Mouse (Mus musculus) olfactory bulb, adult 2 months (tissue): ENCODE measurements at regions not wholly inside any gene's neighbourhood (a gene's known extent, or its start where the extent isn't known, plus 50 kb on each side); places are given as distances from the start of the nearest gene placed in this dataset.

Source experiments
- H3K27ac ChIP-seq: fragments of 200-500 bp; 2 replicates; pipeline ENCODE4 v1.5.1; 2012; ENCODE audit warnings: low read depth, low read length; ENCODE audit not compliant: insufficient read depth
- H3K4me1 ChIP-seq: fragments of 200-500 bp; 2 replicates; pipeline ENCODE4 v1.6.1; 2012; ENCODE audit warnings: low read length; ENCODE audit not compliant: control insufficient read depth, insufficient read depth
- H3K4me3 ChIP-seq: fragments of 200-500 bp; 2 replicates; pipeline ENCODE4 v1.5.1; 2012; ENCODE audit warnings: mild to moderate bottlenecking, low read depth, low read length, moderate library complexity; ENCODE audit not compliant: insufficient read depth
- CTCF ChIP-seq: fragments of 200-500 bp; IDR thresholded peaks from 2 replicates; pipeline ENCODE4 v1.5.1; 2012; ENCODE audit warnings: low read depth, mild to moderate bottlenecking, low read length, moderate library complexity; ENCODE audit not compliant: insufficient read depth
- POLR2A ChIP-seq: fragments of 200-500 bp; IDR thresholded peaks from 2 replicates; pipeline ENCODE4 v1.6.1; 2012; ENCODE audit warnings: mild to moderate bottlenecking, low read depth, low read length, moderate library complexity; ENCODE audit not compliant: insufficient read depth
- WGBS: fragments of 180-500 bp; shearing (Covaris S2); methylation state at CpG from one replicate; pipeline ENCODE4 v1.1.7; 2018; 5-methylcytosine and 5-hydroxymethylcytosine counted together

DNA sequence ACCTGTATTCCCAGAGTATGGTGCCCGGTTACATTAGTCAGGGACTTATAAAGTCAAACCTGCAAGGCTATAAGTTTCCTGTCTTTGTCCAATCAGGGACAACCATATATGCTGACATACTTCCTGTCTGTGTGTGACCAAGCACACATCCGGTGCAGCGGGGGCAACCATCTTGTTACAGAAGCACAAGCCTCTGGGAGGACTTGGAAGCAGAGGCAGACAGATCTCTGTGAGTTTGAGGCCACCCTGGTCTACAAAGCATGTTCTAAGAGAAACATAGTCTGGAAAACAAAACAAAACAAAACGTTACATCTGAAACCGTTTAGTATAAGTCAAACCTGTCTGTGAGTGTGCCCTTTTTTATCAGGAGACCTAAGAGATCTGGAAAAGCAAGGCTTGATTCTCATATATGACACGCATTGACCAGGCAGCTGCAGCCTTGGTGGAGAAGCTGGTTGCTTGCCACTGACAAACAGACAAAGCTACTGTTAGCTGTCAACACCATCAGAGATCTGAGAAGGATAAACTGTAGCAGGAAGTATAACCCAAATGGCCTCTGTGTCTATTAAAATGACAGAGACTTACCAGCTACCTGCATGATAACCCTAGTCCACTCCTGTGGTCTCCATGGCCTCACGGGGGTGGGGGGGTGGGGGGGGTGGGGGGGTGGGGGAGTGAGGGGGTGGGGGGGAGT is 72.6 kb upstream of the Bmp2k start:
- TF ChIP-seq CTCF, result no peak
- no peak for TF ChIP-seq POLR2A
- Histone ChIP-seq H3K4me1 (peaks cover 2% of the 10 kb centered on the region; the same call in 1 of the 2 replicates), H3K27ac (no peak overlapping the region), H3K4me3 (no peak overlapping the region)
- WGBS, result 90% methylated on average over 7 of the region's 7 CpGs

- no peak overlapping the region for H3K27ac ChIP-seq
- TF ChIP-seq POLR2A (no peak), CTCF (no peak)
- H3K4me1 ChIP-seq, result peaks cover 2% of the 10 kb centered on the region; the same call in 1 of the 2 replicates
- no peak overlapping the region for H3K4me3 ChIP-seq
- WGBS, result 76% methylated on average over 2 of the region's 2 CpGs
These were observed 71.5 kb upstream of the Bmp2k start for GRCm38 (mm10) chr5:96925943-96926342.

GRCm38 (mm10) chr5:96931091-96931490 is 66.4 kb upstream of the Bmp2k start:
- no peaks in the 10 kb centered on the region; the same call in 1 of the 2 replicates for H3K4me1 ChIP-seq
- TF ChIP-seq POLR2A (no peak), CTCF (no peak)
- no peak overlapping the region for H3K27ac ChIP-seq
- WGBS, result 85% methylated on average over 2 of the region's 2 CpGs
- H3K4me3 ChIP-seq, result no peak overlapping the region

DNA sequence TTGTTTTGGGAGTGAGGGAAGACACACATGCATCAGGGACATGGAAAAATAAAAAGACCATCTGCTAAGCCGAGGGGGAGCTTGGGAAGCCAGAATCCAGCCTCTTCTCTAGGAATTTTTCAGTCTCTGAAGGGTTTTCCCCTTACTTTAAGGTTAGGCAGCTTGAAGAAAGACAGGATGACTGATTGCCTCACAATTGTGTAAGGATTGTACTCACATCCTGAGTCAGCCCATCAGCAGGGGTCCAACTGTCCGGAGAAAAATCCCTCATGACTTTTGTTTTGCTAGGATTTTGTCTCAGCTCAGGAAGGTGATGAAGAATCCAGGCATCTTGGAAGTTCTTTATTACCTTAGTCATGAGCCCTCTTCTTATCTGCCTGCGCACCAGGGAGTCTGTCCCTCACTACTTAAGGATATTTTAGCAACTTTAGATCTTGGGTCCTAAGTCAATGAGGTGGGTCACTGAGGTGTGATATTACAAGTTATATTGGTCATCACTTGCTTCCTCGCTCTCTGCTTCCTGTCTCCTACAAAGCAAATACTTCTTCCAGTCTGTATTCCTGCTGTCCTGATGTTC is 65.8 kb upstream of the Bmp2k start:
- Histone ChIP-seq H3K27ac (no peak overlapping the region), H3K4me3 (no peak overlapping the region), H3K4me1 (no peaks in the 10 kb centered on the region)
- TF ChIP-seq POLR2A (no peak), CTCF (no peak)
- WGBS, result 70% methylated on average over 4 of the region's 4 CpGs

DNA sequence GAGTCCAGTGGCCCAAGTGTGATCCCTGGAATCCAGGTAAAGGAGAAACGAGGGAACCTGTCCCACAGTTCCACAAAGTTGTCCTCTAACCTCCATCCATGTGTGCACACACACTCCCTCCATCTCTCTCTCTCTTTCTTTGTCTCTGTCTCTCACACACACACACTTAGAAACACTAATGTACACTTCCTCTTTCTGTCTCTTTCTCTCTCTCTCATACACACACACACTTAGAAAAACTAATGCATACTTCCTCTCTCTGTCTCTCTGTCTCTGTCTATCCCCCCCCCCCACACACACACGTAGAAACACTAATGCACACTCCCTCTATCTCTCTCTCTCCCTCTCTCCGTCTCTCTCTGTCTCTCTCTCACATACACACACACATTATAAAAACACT is 61.2 kb upstream of the Bmp2k start:
- TF ChIP-seq CTCF, result no peak
- TF ChIP-seq POLR2A, result no peak
- H3K27ac ChIP-seq, result no peak overlapping the region
- 0 out of 2 replicates have a peak, but pooled peaks cover 2% of the 10 kb centered on the region for H3K4me1 ChIP-seq
- no peak overlapping the region for H3K4me3 ChIP-seq
- WGBS, result 87% methylated on average over 3 of the region's 3 CpGs

GRCm38 (mm10) chr5:96938718-96939117 is 58.8 kb upstream of the Bmp2k start:
- H3K4me1 ChIP-seq, result 0 out of 2 replicates have a peak, but pooled peaks cover 2% of the 10 kb centered on the region
- 90% methylated on average over 11 of the region's 11 CpGs for WGBS

DNA sequence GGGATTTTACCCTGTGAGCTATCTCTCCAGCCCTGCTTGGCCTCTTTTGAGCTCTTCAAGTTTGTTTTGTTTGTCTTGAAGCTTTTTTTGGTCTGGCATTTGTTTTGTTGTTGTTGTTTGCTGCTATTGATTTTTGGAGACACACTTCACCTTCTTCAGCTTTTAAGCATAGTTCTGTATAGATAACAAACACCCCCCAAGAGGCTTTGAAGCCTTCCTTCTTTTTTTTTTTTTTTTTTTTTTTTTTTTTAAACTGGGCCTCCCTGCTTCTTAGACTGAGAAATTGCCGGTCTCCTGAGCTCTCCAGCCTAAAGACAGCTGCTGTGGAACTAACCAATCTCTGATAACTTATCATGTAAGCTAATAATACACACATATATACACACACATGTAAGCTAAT is 58.2 kb upstream of the Bmp2k start:
- Histone ChIP-seq H3K27ac (no peak overlapping the region), H3K4me3 (no peak overlapping the region), H3K4me1 (0 out of 2 replicates have a peak, but pooled peaks cover 2% of the 10 kb centered on the region)
- TF ChIP-seq CTCF (no peak), POLR2A (no peak)
- WGBS, result 87% methylated on average over 1 of the region's 1 CpGs

More at GRCm38 (mm10) chr5:96938718-96939117, 58.8 kb upstream of the Bmp2k start:
- no peak overlapping the region for H3K27ac ChIP-seq
- TF ChIP-seq POLR2A (no peak), CTCF (no peak)
- no peak overlapping the region for H3K4me3 ChIP-seq

GRCm38 (mm10) chr5:96940170-96941086 is 57.1 kb upstream of the Bmp2k start:
- no peak for TF ChIP-seq CTCF
- TF ChIP-seq POLR2A, result no peak
- WGBS, result 81% methylated on average over 12 of the region's 12 CpGs
- Histone ChIP-seq H3K27ac (no peak overlapping the region), H3K4me3 (no peak overlapping the region), H3K4me1 (0 out of 2 replicates have a peak, but pooled peaks cover 2% of the 10 kb centered on the region)

DNA sequence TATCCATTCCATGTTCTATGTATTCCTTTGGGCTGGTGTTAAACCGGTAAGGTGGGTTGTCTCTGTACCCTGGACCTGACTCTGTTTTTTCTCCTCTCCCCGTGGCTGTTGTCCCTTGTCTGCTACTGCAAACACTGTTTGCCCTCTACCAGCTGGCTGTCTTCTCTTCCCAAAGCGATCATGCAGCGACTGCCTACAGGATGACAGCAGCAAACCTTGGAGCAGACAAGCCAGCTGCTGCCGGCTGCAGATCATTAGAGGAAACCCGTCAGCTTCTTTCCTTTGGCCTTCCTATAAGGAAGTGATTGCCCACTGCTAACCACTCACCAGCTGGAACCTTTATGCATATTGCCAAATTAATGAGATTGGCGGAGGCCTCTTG is 56.4 kb upstream of the Bmp2k start:
- 64% methylated on average over 7 of the region's 7 CpGs for WGBS
- TF ChIP-seq POLR2A (no peak), CTCF (no peak)
- Histone ChIP-seq H3K27ac (no peak overlapping the region), H3K4me3 (no peak overlapping the region), H3K4me1 (0 out of 2 replicates have a peak, but pooled peaks cover 2% of the 10 kb centered on the region)
